Mouse (Mus musculus): ENCODE measurements around the gene Heatr4.

Heatr4 gene

DNA sequence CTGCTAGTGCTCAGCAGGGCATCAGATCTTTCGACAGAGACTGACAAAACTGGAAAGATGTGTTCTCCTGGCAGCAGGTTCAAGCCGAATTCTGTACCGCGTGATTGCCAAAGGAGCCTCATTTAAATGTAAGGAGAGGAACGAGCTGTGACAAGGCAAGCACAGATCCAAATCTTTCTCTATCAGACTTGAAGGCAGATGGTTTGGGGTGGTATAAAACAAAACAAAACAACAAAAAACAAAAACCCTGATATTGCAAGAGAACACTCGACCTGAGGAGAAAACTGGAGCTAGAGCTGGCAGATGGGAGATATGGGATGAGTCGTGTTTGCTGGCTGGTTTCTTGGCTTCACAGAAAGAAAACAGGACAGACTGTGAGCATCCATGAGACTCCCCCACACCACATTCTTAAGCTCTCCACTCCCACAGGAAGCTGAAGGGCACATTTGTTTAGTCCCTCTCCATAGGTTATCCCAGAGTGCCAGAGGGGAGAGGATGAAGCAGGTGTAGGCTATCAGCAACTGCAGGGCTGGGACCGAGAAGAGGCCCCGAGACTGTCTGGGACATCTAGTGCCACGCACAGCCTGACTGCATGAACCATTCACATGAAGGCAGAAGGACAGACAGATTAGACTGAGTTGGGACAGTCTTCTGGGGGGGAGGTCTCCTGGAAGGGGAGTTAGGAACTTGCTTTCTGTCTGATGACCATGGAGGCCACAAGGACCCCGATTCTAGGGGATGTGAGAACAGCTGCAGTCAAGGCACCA lies 13.9 kb upstream of the Heatr4 start:
- DNase-seq (ENCODE audit: low spot score): no peak

DNA sequence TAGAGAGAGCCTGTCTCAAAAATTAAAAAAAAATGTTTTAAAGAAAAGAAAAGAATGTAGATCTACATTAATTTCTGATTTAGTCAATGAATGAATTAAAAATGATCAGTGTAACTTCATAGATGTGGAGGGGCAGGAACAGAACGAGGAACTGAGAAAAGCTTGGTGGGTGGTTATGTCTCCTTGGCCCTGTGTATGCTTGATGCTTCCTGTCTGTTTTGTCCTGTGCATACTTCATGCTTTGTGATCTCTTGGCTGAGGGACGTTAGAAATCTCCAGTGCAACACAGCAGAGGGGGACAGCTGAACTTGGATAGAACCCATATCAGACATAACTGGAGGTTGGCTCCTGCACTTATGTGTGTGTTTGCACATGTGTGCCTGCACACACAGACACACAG lies 12.6 kb upstream of the Heatr4 start:
- DNase-seq (ENCODE audit: low spot score): no peak

DNA sequence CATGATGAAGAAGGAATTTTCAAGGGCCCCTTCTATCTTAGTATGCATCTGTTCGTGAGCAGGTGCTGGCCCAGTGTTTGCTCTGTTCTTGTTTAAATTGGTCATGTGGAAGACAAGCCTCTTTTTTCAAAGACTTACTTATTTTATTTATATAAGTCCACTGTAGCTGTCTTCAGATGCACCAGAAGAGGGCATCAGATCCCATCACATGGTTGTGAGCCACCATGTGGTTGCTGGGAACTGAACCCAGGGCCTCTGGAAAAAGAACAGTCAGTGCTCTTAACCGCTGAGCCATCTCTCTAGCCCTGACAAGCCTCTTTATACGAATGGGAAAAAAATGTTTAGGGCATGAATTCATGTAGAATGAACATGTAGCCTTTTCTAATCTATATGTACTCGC lies 4.7 kb upstream of the Heatr4 start:
- DNase-seq (ENCODE audit: low spot score): no peak

DNA sequence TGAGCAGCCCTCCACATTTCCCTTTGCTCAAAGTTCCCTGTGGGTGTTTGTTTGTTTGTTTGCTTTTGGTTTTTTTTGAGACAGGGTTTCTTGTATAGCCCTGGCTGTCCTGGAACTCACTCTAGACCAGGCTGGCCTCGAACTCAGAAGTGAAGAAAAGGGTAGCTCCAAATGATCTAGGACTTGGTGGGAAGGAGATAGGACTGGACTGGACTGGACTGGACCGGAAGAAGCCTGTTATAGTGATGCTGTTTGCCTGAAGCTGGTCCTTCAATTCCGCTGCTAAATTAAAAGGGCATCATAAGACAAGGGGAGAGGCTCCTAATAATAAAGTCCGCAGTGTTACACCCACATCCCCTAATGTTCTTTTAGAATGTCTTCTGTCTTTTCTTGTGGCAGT lies 3.8 kb upstream of the Heatr4 start:
- no peak for DNase-seq (ENCODE audit: low spot score)

DNA sequence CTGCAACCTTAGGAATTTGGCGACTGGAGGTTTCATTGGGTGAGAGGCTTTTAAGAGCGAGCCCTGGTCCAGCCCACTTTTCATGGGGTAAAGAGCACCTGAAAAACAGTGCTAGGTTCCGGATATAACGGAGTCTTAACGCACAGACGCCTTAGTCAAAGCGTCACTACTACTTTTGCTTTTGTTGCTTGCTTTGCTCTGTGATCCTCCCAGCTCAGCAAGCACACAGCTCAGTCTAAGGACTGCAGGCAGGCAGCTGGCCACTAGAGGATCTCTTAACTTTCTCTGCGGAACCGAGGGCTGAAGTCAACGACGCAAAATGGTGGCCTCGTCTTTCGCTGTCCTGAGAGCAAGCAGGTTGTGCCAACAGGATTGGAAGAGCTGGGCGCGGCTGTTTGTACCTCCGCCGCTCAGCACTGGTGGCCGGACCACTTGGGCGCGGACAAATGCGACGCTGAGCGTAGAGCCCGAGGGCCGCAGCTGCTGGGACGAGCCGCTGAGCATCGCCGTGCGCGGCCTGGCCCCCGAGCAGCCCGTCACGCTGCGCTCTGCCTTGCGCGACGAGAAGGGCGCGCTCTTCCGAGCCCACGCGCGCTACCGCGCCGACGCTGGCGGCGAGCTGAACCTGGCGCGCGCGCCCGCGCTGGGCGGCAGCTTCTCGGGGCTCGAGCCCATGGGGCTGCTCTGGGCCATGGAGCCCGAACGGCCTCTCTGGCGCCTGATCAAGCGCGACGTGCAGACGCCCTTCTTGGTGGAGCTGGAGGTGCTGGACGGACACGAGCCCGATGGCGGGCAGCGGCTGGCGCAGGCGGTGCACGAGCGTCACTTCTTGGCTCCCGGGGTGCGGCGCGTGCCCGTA lies 3.2 kb upstream of the Heatr4 start, which contains the start of gene Acot2:
Gene Acot2, plus strand, starts transcription at position 279 of the 859 bp plus-strand sequence.
- DNase-seq (ENCODE audit: low spot score): peak; percentile 75

- no peak for DNase-seq (ENCODE audit: low spot score)
Observed at GRCm38 (mm10) chr12:83987242-83987582, 2.6 kb upstream of the Heatr4 start.

DNA sequence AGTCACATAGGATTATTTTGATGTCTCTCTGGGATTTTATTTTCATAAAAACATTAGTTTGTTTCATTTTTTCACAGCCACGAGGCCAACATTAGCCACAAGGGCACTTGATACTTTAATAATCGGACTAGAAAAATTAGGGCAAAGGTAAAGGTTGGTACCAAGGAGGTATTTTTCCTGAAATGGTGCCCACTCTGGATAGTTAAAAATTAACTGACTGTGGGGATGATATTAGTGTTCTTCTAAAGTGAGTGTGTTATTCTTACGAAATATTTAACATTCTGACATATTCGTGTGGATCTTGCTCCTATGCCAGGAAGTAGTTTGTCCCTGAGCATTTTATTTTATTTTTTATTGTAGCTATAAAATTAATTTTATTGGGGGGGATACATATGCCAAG lies 3.0 kb downstream of the Heatr4 start:
- DNase-seq (ENCODE audit: low spot score): no peak

- no peak for DNase-seq (ENCODE audit: low spot score)
Observed at GRCm38 (mm10) chr12:83978862-83979261, 5.8 kb downstream of the Heatr4 start.

GRCm38 (mm10) chr12:83972117-83972516 lies 12.5 kb downstream of the Heatr4 start:
- no peak for DNase-seq (ENCODE audit: low spot score)

- no peak for DNase-seq (ENCODE audit: low spot score)
Observed at GRCm38 (mm10) chr12:83965235-83965634, 19.4 kb downstream of the Heatr4 start.

DNA sequence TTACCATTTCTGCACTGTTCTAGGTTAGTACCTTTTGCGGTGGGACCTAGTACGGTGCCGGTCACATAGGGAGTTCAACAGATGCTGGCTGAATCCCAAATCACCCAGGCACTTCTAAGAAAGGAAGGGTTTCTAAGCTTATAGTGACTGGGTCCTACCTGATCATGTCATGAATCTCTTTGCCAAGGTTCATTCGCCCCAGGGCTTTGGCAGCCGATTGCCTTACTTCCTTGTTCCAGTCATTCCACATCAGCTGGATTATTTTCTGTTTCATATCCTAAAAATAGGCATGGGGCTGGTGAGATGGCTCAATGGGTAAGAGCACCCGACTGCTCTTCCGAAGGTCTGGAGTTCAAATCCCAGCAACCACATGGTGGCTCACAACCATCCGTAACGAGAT lies 26.4 kb downstream of the Heatr4 start:
- no peak for DNase-seq (ENCODE audit: low spot score)

GRCm38 (mm10) chr12:83951711-83952575 lies 32.7 kb downstream of the Heatr4 start:
- DNase-seq (ENCODE audit: low spot score): no peak

DNA sequence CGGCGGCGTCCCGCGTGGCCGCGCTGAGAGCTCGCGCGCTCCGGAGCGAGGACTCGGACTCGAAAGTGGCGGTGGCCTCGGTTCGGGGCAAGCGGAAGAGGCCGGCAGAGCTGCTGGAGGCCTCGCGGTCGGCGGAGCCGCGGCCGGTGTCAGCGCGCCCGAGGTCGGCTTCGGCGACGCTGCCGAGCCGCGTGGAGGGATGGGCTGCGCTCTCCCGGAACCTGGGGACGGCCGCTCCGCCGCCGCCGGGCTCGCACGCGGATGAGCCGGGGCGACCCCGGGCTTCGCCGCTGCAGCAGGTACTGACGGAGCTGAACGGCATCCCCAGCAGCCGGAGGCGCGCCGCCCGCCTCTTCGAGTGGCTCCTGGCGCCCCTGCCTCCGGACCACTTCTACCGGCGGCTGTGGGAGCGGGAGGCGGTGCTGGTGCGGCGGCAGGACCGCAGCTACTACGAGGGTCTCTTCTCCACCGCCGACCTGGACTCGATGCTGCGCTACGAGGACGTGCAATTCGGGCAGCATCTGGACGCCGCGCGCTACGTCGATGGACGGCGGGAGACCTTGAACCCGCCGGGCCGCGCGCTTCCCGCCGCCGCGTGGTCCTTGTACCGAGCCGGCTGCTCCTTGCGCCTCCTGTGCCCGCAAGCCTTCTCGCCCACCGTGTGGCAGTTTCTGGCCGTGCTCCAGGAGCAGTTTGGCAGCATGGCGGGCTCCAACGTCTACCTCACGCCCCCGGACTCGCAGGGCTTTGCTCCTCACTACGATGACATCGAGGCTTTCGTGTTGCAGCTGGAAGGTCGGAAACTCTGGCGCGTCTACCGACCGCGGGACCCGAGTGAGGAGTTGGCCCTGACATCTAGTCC lies 33.6 kb downstream of the Heatr4 start:
- DNase-seq (ENCODE audit: low spot score): peak; percentile 51

GRCm38 (mm10) chr12:83950493-83950839 lies 34.2 kb downstream of the Heatr4 start, which contains the start of gene Riox1:
TSS of gene Riox1 (plus strand) at chr12:83950608.
- DNase-seq (ENCODE audit: low spot score): peak; percentile 83

GRCm38 (mm10) chr12:83949776-83950492 lies 34.7 kb downstream of the Heatr4 start:
- no peak for DNase-seq (ENCODE audit: low spot score)

DNA sequence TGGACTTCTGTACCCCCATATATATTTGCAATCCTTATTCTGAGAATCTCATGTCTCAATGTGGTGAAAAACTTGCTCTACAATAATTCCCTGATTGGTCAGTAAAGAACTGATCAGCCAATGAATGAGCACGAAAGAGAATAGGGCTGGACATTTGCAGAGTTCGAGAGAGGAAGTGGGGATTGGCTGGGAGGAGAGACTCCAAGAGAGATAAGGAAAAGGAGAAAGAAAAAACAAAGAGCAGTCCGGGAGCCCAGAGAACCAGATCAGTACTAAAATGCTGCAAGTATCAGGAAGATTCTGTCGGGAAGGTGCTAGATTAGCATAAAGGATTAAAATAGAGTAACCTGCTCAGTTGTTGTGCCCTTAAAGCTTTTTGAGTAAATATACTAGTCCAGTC lies 35.6 kb downstream of the Heatr4 start:
- no peak for DNase-seq (ENCODE audit: low spot score)

DNA sequence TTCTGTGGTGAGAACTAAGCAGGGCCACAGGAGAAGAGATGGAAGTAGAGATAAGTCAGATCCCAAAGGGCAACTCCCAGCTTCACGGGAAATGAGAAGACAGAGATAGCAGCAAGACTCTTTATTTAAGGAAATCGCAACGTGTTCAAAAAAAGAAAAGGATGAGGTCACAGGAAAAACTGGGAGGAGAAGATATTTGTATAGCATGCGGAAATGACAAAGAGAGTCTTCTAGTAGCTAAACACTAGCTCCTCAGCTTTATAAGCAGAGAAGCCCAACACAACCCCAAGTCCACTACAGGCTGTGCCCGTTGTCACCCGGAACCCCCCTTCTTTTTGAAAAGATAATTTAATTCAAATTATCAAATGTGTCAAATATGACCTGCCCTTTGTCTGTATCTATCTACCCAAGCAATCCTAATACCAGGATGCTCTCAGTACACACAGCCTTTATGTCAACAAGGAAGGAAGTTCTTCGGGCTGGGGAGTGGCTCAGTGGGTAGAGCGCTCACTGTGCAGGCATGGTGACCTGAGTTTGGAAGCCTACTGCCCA lies 37.3 kb downstream of the Heatr4 start:
- no peak for DNase-seq (ENCODE audit: low spot score)

GRCm38 (mm10) chr12:83941938-83942337 lies 42.7 kb downstream of the Heatr4 start:
- DNase-seq (ENCODE audit: low spot score): no peak

DNA sequence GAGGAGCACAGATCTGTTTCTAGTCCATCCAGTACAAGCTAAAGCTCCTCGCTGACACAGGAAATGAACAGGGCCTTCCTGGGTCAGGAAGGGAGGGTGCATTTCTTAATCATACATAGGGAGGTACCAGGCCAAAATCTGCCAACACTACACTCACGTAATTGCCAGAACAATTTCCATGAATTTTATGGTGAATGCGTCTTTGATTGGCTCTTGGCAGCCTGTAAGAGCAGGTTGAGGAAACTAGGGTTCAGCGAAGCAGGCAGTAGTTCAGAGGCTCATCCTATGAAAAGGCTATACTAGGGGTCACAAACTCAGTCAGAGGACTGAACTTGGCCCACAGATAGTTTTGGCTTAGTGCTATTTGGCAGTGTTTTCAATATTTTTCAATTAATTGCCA lies 44.6 kb downstream of the Heatr4 start:
- no peak for DNase-seq (ENCODE audit: low spot score)

- DNase-seq (ENCODE audit: low spot score): no peak
Observed at GRCm38 (mm10) chr12:83939332-83939731, 45.3 kb downstream of the Heatr4 start.
